Mouse (Mus musculus): ENCODE measurements around the gene Arfip2. TPM values are rescaled to one million over a fixed set of nuclear protein-coding genes. Genes with fewer than 3 reads are reported as not detected.
A peak's percentile ranks its signal among the peaks of the same experiment; 100 is the strongest.

Gene Arfip2
- polyA plus RNA-seq, 1 experiment from 2014 or later, result 102 TPM

GRCm38 (mm10) chr7:105621053-105621452, 19.2 kb downstream of the Arfip2 start:
- 83% methylated on average over 4 of the region's 4 CpGs for WGBS
- no peak for DNase-seq
- no peaks in the 10 kb centered on the region for H3K27me3 ChIP-seq (ENCODE audit: control insufficient read depth, insufficient read depth, low read length)
- no peaks in the 10 kb centered on the region for H3K9me3 ChIP-seq (ENCODE audit: control insufficient read depth, low read length)
- peaks cover 94% of the 10 kb centered on the region for H3K36me3 ChIP-seq (ENCODE audit: control insufficient read depth, insufficient read depth, low read length)
- no peak for ATAC-seq (ENCODE audit: low FRiP score, low TSS enrichment)
- no peak overlapping the region for H3K4me3 ChIP-seq (replicated peaks; ENCODE audit: low read depth, low read length)
- no peak overlapping the region for H3K4me2 ChIP-seq (ENCODE audit: low read length)
- no peak overlapping the region for H3K27ac ChIP-seq (replicated peaks; ENCODE audit: low read depth, low read length)
- H3K4me1 ChIP-seq (ENCODE audit: control insufficient read depth, insufficient read depth, low read length), result no peaks in the 10 kb centered on the region
- H3K9ac ChIP-seq (replicated peaks; ENCODE audit: low read length), result no peak overlapping the region

DNA sequence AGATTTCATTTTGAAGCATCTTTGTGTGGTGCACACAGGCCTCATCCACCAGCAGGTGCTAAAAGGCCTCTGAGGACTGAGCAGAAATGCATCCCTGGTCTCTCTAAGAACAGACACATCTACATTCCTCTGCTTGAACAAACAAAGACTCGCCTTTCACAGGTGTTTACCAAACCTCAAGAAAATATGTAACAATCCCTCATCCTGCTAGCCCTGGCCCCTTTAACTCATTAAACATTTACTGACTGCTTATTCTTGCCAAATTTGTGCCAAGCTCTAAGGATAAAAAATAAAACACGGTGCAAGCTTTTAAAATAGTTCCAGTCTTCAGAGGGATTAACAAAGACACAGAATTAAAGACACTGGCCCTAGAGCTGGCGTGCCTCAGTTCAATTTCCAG, 20.5 kb downstream of the Arfip2 start:
- no peak overlapping the region for H3K4me2 ChIP-seq (ENCODE audit: low read length)
- H3K4me3 ChIP-seq (replicated peaks; ENCODE audit: low read depth, low read length), result no peak overlapping the region
- DNase-seq (no peak), ATAC-seq (ENCODE audit: low FRiP score, low TSS enrichment) (no peak)
- no peak overlapping the region for H3K9ac ChIP-seq (replicated peaks; ENCODE audit: low read length)
- H3K27ac ChIP-seq (replicated peaks; ENCODE audit: low read depth, low read length), result no peak overlapping the region
- 60% methylated on average over 3 of the region's 3 CpGs for WGBS
- peaks cover 99% of the 10 kb centered on the region for H3K36me3 ChIP-seq (ENCODE audit: control insufficient read depth, insufficient read depth, low read length)
- H3K9me3 ChIP-seq (ENCODE audit: control insufficient read depth, low read length), result no peaks in the 10 kb centered on the region
- H3K4me1 ChIP-seq (ENCODE audit: control insufficient read depth, insufficient read depth, low read length), result no peaks in the 10 kb centered on the region
- no peaks in the 10 kb centered on the region for H3K27me3 ChIP-seq (ENCODE audit: control insufficient read depth, insufficient read depth, low read length)

GRCm38 (mm10) chr7:105617810-105618209, 22.4 kb downstream of the Arfip2 start:
- Histone ChIP-seq H3K36me3 (ENCODE audit: control insufficient read depth, insufficient read depth, low read length) (peaks cover 99% of the 10 kb centered on the region), H3K9ac (replicated peaks; ENCODE audit: low read length) (no peak overlapping the region), H3K27ac (replicated peaks; ENCODE audit: low read depth, low read length) (no peak overlapping the region), H3K9me3 (ENCODE audit: control insufficient read depth, low read length) (no peaks in the 10 kb centered on the region), H3K4me2 (ENCODE audit: low read length) (no peak overlapping the region), H3K4me3 (replicated peaks; ENCODE audit: low read depth, low read length) (no peak overlapping the region), H3K27me3 (ENCODE audit: control insufficient read depth, insufficient read depth, low read length) (no peaks in the 10 kb centered on the region), H3K4me1 (ENCODE audit: control insufficient read depth, insufficient read depth, low read length) (no peaks in the 10 kb centered on the region)
- WGBS, result 97% methylated on average over 22 of the region's 22 CpGs
- no peak for DNase-seq
- ATAC-seq (ENCODE audit: low FRiP score, low TSS enrichment), result no peak

DNA sequence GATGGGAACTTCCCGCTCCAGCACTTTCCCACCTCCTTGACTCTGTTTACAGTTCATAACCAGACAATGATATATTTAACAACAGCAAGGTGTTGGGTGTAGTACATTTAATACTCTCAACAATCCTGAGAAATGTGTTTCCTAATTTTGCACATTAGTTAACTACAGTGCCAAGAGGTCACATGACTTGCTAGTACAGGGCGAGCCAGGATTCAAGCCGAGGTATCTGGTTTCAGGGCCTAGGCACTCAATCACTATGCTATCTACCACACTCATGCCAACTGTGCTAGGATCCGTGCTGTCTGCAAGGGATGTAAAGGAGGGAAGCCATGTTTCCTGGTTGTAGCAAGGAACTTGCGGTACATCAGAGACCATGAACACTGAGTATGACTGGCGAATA, 23.7 kb downstream of the Arfip2 start:
- DNase-seq (no peak), ATAC-seq (ENCODE audit: low FRiP score, low TSS enrichment) (no peak)
- H3K4me1 ChIP-seq (ENCODE audit: control insufficient read depth, insufficient read depth, low read length), result no peaks in the 10 kb centered on the region
- no peaks in the 10 kb centered on the region for H3K27me3 ChIP-seq (ENCODE audit: control insufficient read depth, insufficient read depth, low read length)
- no peak overlapping the region for H3K9ac ChIP-seq (replicated peaks; ENCODE audit: low read length)
- no peaks in the 10 kb centered on the region for H3K9me3 ChIP-seq (ENCODE audit: control insufficient read depth, low read length)
- WGBS, result 94% methylated on average over 6 of the region's 6 CpGs
- no peak overlapping the region for H3K27ac ChIP-seq (replicated peaks; ENCODE audit: low read depth, low read length)
- H3K36me3 ChIP-seq (ENCODE audit: control insufficient read depth, insufficient read depth, low read length), result peaks cover 98% of the 10 kb centered on the region
- no peak overlapping the region for H3K4me3 ChIP-seq (replicated peaks; ENCODE audit: low read depth, low read length)
- no peak overlapping the region for H3K4me2 ChIP-seq (ENCODE audit: low read length)

- H3K4me2 ChIP-seq (ENCODE audit: low read length), result no peak overlapping the region
- H3K36me3 ChIP-seq (ENCODE audit: control insufficient read depth, insufficient read depth, low read length), result peaks cover 98% of the 10 kb centered on the region
- 97% methylated on average over 1 of the region's 1 CpGs for WGBS
- no peak overlapping the region for H3K4me3 ChIP-seq (replicated peaks; ENCODE audit: low read depth, low read length)
- no peaks in the 10 kb centered on the region for H3K9me3 ChIP-seq (ENCODE audit: control insufficient read depth, low read length)
- no peak overlapping the region for H3K9ac ChIP-seq (replicated peaks; ENCODE audit: low read length)
- no peak overlapping the region for H3K27ac ChIP-seq (replicated peaks; ENCODE audit: low read depth, low read length)
- no peaks in the 10 kb centered on the region for H3K27me3 ChIP-seq (ENCODE audit: control insufficient read depth, insufficient read depth, low read length)
- no peak for DNase-seq
- H3K4me1 ChIP-seq (ENCODE audit: control insufficient read depth, insufficient read depth, low read length), result no peaks in the 10 kb centered on the region
- no peak for ATAC-seq (ENCODE audit: low FRiP score, low TSS enrichment)
Observed at GRCm38 (mm10) chr7:105615720-105616119, 24.5 kb downstream of the Arfip2 start.

DNA sequence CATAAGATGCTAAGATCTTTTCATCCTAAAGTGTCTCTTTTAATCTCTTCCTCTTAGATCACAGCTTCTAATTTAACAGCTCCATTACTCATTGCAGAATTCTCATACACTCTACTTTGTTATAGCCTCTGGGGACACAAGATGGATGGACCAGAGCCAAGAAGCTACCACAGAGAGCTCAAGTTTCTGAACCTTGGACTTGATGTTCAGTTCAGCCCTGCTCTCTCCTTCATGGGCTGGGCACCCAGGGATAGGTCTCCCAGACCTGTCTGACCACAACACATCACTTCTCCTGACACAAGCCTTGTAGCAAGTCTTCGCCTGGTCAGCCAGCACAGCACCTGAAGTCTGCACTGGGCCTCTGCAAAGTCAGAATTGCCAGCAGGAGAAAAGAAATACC, 25.8 kb downstream of the Arfip2 start:
- Histone ChIP-seq H3K9me3 (ENCODE audit: control insufficient read depth, low read length) (no peaks in the 10 kb centered on the region), H3K36me3 (ENCODE audit: control insufficient read depth, insufficient read depth, low read length) (peaks cover 96% of the 10 kb centered on the region), H3K27me3 (ENCODE audit: control insufficient read depth, insufficient read depth, low read length) (no peaks in the 10 kb centered on the region), H3K9ac (replicated peaks; ENCODE audit: low read length) (no peak overlapping the region), H3K4me3 (replicated peaks; ENCODE audit: low read depth, low read length) (no peak overlapping the region), H3K4me2 (ENCODE audit: low read length) (no peak overlapping the region), H3K27ac (replicated peaks; ENCODE audit: low read depth, low read length) (no peak overlapping the region), H3K4me1 (ENCODE audit: control insufficient read depth, insufficient read depth, low read length) (no peaks in the 10 kb centered on the region)
- ATAC-seq (ENCODE audit: low FRiP score, low TSS enrichment), result no peak
- WGBS, result 97% methylated on average over 1 of the region's 1 CpGs
- DNase-seq, result no peak

DNA sequence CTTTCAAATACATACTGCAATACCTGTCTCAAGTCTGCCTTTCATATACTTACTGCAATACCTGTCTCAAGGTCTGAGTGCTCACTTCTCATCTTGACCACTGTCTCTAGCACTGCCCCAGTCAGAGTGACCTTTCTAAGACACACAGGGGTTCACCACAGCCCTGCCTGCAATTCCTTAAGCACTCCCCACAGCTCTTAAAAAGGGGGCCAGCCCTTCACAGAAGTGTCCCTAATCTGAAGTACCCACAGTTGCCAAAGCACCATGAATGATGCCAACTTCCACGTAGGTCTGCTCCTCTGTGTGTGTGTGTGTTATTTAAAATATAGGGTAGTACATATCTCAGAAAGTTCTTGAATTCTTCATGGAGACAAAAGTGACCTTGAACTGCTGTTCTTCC, 28.4 kb downstream of the Arfip2 start:
- Histone ChIP-seq H3K27ac (replicated peaks; ENCODE audit: low read depth, low read length) (no peak overlapping the region), H3K36me3 (ENCODE audit: control insufficient read depth, insufficient read depth, low read length) (peaks cover 70% of the 10 kb centered on the region), H3K9me3 (ENCODE audit: control insufficient read depth, low read length) (no peaks in the 10 kb centered on the region), H3K27me3 (ENCODE audit: control insufficient read depth, insufficient read depth, low read length) (no peaks in the 10 kb centered on the region), H3K4me1 (ENCODE audit: control insufficient read depth, insufficient read depth, low read length) (no peaks in the 10 kb centered on the region), H3K4me2 (ENCODE audit: low read length) (no peak overlapping the region), H3K4me3 (replicated peaks; ENCODE audit: low read depth, low read length) (no peak overlapping the region), H3K9ac (replicated peaks; ENCODE audit: low read length) (no peak overlapping the region)
- no peak for ATAC-seq (ENCODE audit: low FRiP score, low TSS enrichment)
- 89% methylated on average over 1 of the region's 1 CpGs for WGBS
- DNase-seq, result no peak

DNA sequence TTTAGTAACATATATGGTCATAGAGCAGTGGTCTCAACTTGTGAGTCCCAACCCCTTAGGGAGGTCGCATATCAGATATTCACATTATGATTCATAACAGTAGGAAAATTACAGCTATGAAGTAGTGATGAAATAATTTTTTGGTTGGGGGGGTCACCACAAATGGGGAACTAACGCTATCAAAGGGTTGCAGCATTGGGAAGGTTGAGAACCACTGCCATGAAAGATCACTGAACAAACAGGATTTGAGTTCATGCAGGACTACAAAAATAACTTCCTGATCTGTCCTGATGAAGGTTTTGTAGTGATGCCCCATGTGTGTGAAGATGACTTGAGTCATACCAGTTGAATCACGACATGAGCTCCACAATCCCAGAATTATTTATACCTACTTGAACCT, 31.7 kb downstream of the Arfip2 start:
- Histone ChIP-seq H3K4me3 (replicated peaks; ENCODE audit: low read depth, low read length) (no peak overlapping the region), H3K9me3 (ENCODE audit: control insufficient read depth, low read length) (no peaks in the 10 kb centered on the region), H3K27me3 (ENCODE audit: control insufficient read depth, insufficient read depth, low read length) (no peaks in the 10 kb centered on the region), H3K9ac (replicated peaks; ENCODE audit: low read length) (no peak overlapping the region), H3K4me1 (ENCODE audit: control insufficient read depth, insufficient read depth, low read length) (no peaks in the 10 kb centered on the region), H3K36me3 (ENCODE audit: control insufficient read depth, insufficient read depth, low read length) (peaks cover 38% of the 10 kb centered on the region), H3K4me2 (ENCODE audit: low read length) (no peak overlapping the region), H3K27ac (replicated peaks; ENCODE audit: low read depth, low read length) (no peak overlapping the region)
- DNase-seq, result no peak
- 91% methylated on average over 3 of the region's 3 CpGs for WGBS
- ATAC-seq (ENCODE audit: low FRiP score, low TSS enrichment), result no peak

- Histone ChIP-seq H3K36me3 (ENCODE audit: control insufficient read depth, insufficient read depth, low read length) (no peaks in the 10 kb centered on the region), H3K27ac (replicated peaks; ENCODE audit: low read depth, low read length) (no peak overlapping the region), H3K4me3 (replicated peaks; ENCODE audit: low read depth, low read length) (no peak overlapping the region), H3K9me3 (ENCODE audit: control insufficient read depth, low read length) (no peaks in the 10 kb centered on the region), H3K4me1 (ENCODE audit: control insufficient read depth, insufficient read depth, low read length) (no peaks in the 10 kb centered on the region), H3K4me2 (ENCODE audit: low read length) (no peak overlapping the region), H3K9ac (replicated peaks; ENCODE audit: low read length) (no peak overlapping the region), H3K27me3 (ENCODE audit: control insufficient read depth, insufficient read depth, low read length) (no peaks in the 10 kb centered on the region)
- DNase-seq (peak; percentile 79), ATAC-seq (ENCODE audit: low FRiP score, low TSS enrichment) (peak; percentile 43; the same call in 1 of the 2 replicates)
- 39% methylated on average over 9 of the region's 9 CpGs for WGBS
Observed at GRCm38 (mm10) chr7:105602860-105603623, 37.2 kb downstream of the Arfip2 start.

All from midbrain, embryonic 14.5 days (tissue).